Mouse (Mus musculus) brain, embryonic 14.5 days (tissue): Measurements from ENCODE around the gene Abcf2.

ENCODE experiments used
- CTCF ChIP-seq: fragments of 200-500 bp; IDR thresholded peaks from 2 replicates; pipeline ENCODE4 v1.5.1; 2012; ENCODE audit warnings: inconsistent platforms, mild to moderate bottlenecking, moderate library complexity, borderline replicate concordance; ENCODE audit not compliant: insufficient read depth, insufficient read length; ENCODE audit errors: extremely low read depth
- POLR2A ChIP-seq: fragments of 200-500 bp; IDR thresholded peaks from 2 replicates; pipeline ENCODE4 v1.6.1; 2012; ENCODE audit warnings: mild to moderate bottlenecking, inconsistent platforms, borderline replicate concordance; ENCODE audit not compliant: poor library complexity, insufficient read depth, insufficient read length, severe bottlenecking; ENCODE audit errors: extremely low read depth

DNA sequence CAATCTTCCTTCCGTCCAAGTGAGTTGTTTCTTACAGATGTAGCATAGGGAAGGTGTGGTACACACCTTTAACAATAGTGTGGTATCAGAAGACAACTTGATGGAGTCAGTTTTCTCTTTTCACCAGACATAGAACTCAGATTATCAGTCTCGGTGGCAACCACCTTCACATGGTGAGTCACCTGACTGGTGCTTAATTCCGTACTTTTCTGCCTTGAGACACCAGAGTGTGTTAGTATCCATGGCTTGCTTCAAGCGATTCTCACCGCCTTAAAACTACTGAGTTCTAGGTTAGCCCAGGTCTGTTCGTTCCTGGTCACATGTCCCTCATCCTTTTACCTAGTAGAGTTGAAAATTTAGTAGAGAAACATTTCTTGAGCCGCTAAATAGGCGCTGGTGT, 8.8 kb upstream of the Abcf2 start:
- no peak for TF ChIP-seq CTCF
- no peak for TF ChIP-seq POLR2A
